Mouse (Mus musculus) right cerebral cortex, adult 18-20 months (tissue): ENCODE measurements around the gene Upk3a.

Experiments
- DNase-seq: peaks from one replicate; pipeline ENCODE4 v3.0.0; 2022; ENCODE audit warnings: mixed read lengths

Gene Upk3a

GRCm38 (mm10) chr15:85054098-85054497 is 37.2 kb downstream of the Upk3a start:
- no peak for DNase-seq

- DNase-seq, result no peak
Observed at GRCm38 (mm10) chr15:85055186-85055585, 38.2 kb downstream of the Upk3a start.

DNA sequence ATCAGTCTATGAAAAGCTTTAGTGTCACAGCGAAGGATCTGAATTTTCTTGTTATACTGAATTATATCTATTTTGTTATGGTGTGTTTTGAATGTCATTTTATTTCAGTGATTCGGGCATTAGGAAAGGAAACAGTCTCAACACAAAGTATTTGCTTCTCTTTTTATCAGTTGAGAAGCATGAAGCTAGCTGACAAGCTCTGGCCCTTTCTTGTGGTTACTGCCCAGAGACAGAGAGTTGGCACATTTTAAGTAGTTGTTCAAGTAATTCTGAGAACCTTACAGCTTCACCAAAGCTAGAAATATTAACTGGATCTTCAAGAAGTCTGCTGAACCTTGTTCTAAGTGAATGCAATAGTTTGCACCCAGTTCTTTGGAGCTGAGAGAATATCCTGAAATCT is 46.5 kb downstream of the Upk3a start:
- no peak for DNase-seq

GRCm38 (mm10) chr15:85070561-85070960 is 53.6 kb downstream of the Upk3a start:
- DNase-seq, result no peak
